Mouse (Mus musculus): Measurements from ENCODE around the gene Pole2.
"Not testable (repeated sequence)": the region's sequence is repeated elsewhere in the genome, so short reads cannot be mapped to it uniquely, and the experiment has no call there.

GRCm38 (mm10) chr12:69163586-69163985, 64.4 kb downstream of the Pole2 start:
- TF ChIP-seq CTCF (IDR thresholded peaks at IDR 0.05; ENCODE audit: control insufficient read depth, insufficient read depth, insufficient replicate concordance, low read depth, low read length); POLR2A (IDR thresholded peaks at IDR 0.05; ENCODE audit: control insufficient read depth, low read depth, low read length): not testable (repeated sequence)

All from testis, adult 2 months (tissue).